Mouse (Mus musculus) G1E (cell line): ENCODE measurements around the gene H3f3a.

Experiments
- CTCF ChIP-seq: IDR thresholded peaks from 2 replicates; pipeline ENCODE4 v1.5.1; 2012; ENCODE audit warnings: low read depth, low read length, inconsistent platforms, mixed read lengths
- GATA1 ChIP-seq: IDR thresholded peaks from 2 replicates; pipeline ENCODE4 v1.6.1; 2012; ENCODE audit warnings: borderline replicate concordance, low read length, inconsistent platforms, mixed read lengths
- POLR2AphosphoS5 ChIP-seq: IDR thresholded peaks from 2 replicates; pipeline ENCODE4 v1.6.1; 2012; ENCODE audit warnings: low read depth, low read length, inconsistent platforms; ENCODE audit not compliant: insufficient replicate concordance
- TAL1 ChIP-seq: conservative IDR thresholded peaks from 2 replicates; pipeline ENCODE4 v1.6.1; 2012; ENCODE audit warnings: low read depth, low read length, inconsistent platforms, mixed read lengths

DNA sequence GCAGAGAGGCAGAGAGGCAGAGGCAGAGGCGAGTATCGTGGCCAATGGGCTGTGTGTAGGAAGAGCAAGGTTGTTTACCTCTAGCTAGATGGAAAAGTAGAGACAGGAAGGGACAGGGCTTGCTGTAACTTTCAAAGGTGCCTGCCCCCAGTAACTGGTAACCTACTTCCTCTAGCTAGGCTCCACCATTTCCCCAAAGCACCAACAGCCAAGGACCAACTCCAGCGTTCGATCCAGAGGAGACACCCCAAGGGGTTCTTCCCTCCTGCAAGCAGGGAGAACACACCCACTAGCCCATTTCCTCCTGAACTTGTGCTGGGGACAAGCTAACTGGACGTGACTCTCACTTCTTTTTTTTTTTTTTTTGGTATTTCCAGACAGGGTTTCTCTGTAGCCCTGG lies 47.2 kb downstream of the H3f3a start:
- no peak for TF ChIP-seq CTCF
- TF ChIP-seq POLR2AphosphoS5 = no peak
- no peak for TF ChIP-seq TAL1
- no peak for TF ChIP-seq GATA1
